Mouse (Mus musculus): ENCODE data around the gene Gna12. TPM values are rescaled to one million over a fixed set of nuclear protein-coding genes. Genes with fewer than 3 reads are reported as not detected.

Gna12 gene
- polyA plus RNA-seq, 1 experiment: 2.3 TPM

GRCm38 (mm10) chr5:140857432-140858154, 27.4 kb upstream of the Gna12 start:
- H3K4me1 ChIP-seq (ENCODE audit: control insufficient read depth): no peaks in the 10 kb centered on the region
- H3K4me3 ChIP-seq (replicated peaks): no peak overlapping the region
- no peaks in the 10 kb centered on the region for H3K27me3 ChIP-seq (ENCODE audit: control insufficient read depth)
- no peaks in the 10 kb centered on the region for H3K36me3 ChIP-seq (ENCODE audit: control insufficient read depth)
- TF ChIP-seq GATA1 (IDR thresholded peaks at IDR 0.05; ENCODE audit: low read length): no peak
- TF ChIP-seq TAL1 (IDR thresholded peaks at IDR 0.05; ENCODE audit: low read length): no peak
- H3K9me3 ChIP-seq (ENCODE audit: control insufficient read depth, low read length): no peaks in the 10 kb centered on the region

GRCm38 (mm10) chr5:140855909-140856530, 25.8 kb upstream of the Gna12 start:
- Histone ChIP-seq H3K4me3 (replicated peaks) (no peak overlapping the region), H3K27me3 (ENCODE audit: control insufficient read depth) (no peaks in the 10 kb centered on the region), H3K9me3 (ENCODE audit: control insufficient read depth, low read length) (peaks cover 3% of the 10 kb centered on the region; the same call in 1 of the 2 replicates), H3K36me3 (ENCODE audit: control insufficient read depth) (no peaks in the 10 kb centered on the region), H3K4me1 (ENCODE audit: control insufficient read depth) (no peaks in the 10 kb centered on the region)
- TF ChIP-seq TAL1 (IDR thresholded peaks at IDR 0.05; ENCODE audit: low read length): no peak

- Histone ChIP-seq H3K27me3 (ENCODE audit: control insufficient read depth) (no peaks in the 10 kb centered on the region), H3K9me3 (ENCODE audit: control insufficient read depth, low read length) (peaks cover 3% of the 10 kb centered on the region; the same call in 1 of the 2 replicates), H3K4me1 (ENCODE audit: control insufficient read depth) (no peaks in the 10 kb centered on the region), H3K36me3 (ENCODE audit: control insufficient read depth) (no peaks in the 10 kb centered on the region), H3K4me3 (replicated peaks) (no peak overlapping the region)
- TF ChIP-seq TAL1 (IDR thresholded peaks at IDR 0.05; ENCODE audit: low read length) (no peak), GATA1 (IDR thresholded peaks at IDR 0.05; ENCODE audit: low read length) (no peak)
Measured at GRCm38 (mm10) chr5:140854700-140855099, 24.5 kb upstream of the Gna12 start.

- no peaks in the 10 kb centered on the region for H3K36me3 ChIP-seq (ENCODE audit: control insufficient read depth)
- no peak overlapping the region for H3K4me3 ChIP-seq (replicated peaks)
- no peaks in the 10 kb centered on the region for H3K27me3 ChIP-seq (ENCODE audit: control insufficient read depth)
- TF ChIP-seq GATA1 (IDR thresholded peaks at IDR 0.05; ENCODE audit: low read length): no peak
- TF ChIP-seq TAL1 (IDR thresholded peaks at IDR 0.05; ENCODE audit: low read length): no peak
- no peaks in the 10 kb centered on the region for H3K4me1 ChIP-seq (ENCODE audit: control insufficient read depth)
- H3K9me3 ChIP-seq (ENCODE audit: control insufficient read depth, low read length): peaks cover 3% of the 10 kb centered on the region; the same call in 1 of the 2 replicates
Measured at GRCm38 (mm10) chr5:140853723-140854122, 23.5 kb upstream of the Gna12 start.

GRCm38 (mm10) chr5:140852435-140852996, 22.3 kb upstream of the Gna12 start:
- H3K9me3 ChIP-seq (ENCODE audit: control insufficient read depth, low read length): peaks cover 3% of the 10 kb centered on the region; the same call in 1 of the 2 replicates
- no peaks in the 10 kb centered on the region for H3K27me3 ChIP-seq (ENCODE audit: control insufficient read depth)
- H3K4me1 ChIP-seq (ENCODE audit: control insufficient read depth): no peaks in the 10 kb centered on the region
- H3K36me3 ChIP-seq (ENCODE audit: control insufficient read depth): no peaks in the 10 kb centered on the region
- TF ChIP-seq TAL1 (IDR thresholded peaks at IDR 0.05; ENCODE audit: low read length): no peak
- no peak for TF ChIP-seq GATA1 (IDR thresholded peaks at IDR 0.05; ENCODE audit: low read length)
- no peak overlapping the region for H3K4me3 ChIP-seq (replicated peaks)

- no peaks in the 10 kb centered on the region for H3K27me3 ChIP-seq (ENCODE audit: control insufficient read depth)
- peaks cover 3% of the 10 kb centered on the region; the same call in 1 of the 2 replicates for H3K9me3 ChIP-seq (ENCODE audit: control insufficient read depth, low read length)
- H3K36me3 ChIP-seq (ENCODE audit: control insufficient read depth): no peaks in the 10 kb centered on the region
- no peak overlapping the region for H3K4me3 ChIP-seq (replicated peaks)
- no peak for TF ChIP-seq GATA1 (IDR thresholded peaks at IDR 0.05; ENCODE audit: low read length)
- TF ChIP-seq TAL1 (IDR thresholded peaks at IDR 0.05; ENCODE audit: low read length): no peak
- no peaks in the 10 kb centered on the region; the same call in 1 of the 2 replicates for H3K4me1 ChIP-seq (ENCODE audit: control insufficient read depth)
Measured at GRCm38 (mm10) chr5:140847300-140847729, 17.1 kb upstream of the Gna12 start.

GRCm38 (mm10) chr5:140841942-140842341, 11.7 kb upstream of the Gna12 start:
- Histone ChIP-seq H3K4me3 (replicated peaks) (no peak overlapping the region), H3K36me3 (ENCODE audit: control insufficient read depth) (no peaks in the 10 kb centered on the region), H3K27me3 (ENCODE audit: control insufficient read depth) (no peaks in the 10 kb centered on the region; the same call in 1 of the 2 replicates), H3K4me1 (ENCODE audit: control insufficient read depth) (no peaks in the 10 kb centered on the region; the same call in 1 of the 2 replicates), H3K9me3 (ENCODE audit: control insufficient read depth, low read length) (no peaks in the 10 kb centered on the region; the same call in 1 of the 2 replicates)
- no peak for TF ChIP-seq TAL1 (IDR thresholded peaks at IDR 0.05; ENCODE audit: low read length)
- no peak for TF ChIP-seq GATA1 (IDR thresholded peaks at IDR 0.05; ENCODE audit: low read length)

GRCm38 (mm10) chr5:140831064-140831431, 817 bp upstream of the Gna12 start:
- H3K4me1 ChIP-seq (ENCODE audit: control insufficient read depth): peaks cover 41% of the 10 kb centered on the region
- peaks cover 2% of the 10 kb centered on the region for H3K36me3 ChIP-seq (ENCODE audit: control insufficient read depth)

GRCm38 (mm10) chr5:140829911-140830294, 328 bp downstream of the Gna12 start:
- Histone ChIP-seq H3K36me3 (ENCODE audit: control insufficient read depth) (peaks cover 2% of the 10 kb centered on the region), H3K27me3 (ENCODE audit: control insufficient read depth) (no peaks in the 10 kb centered on the region; the same call in 1 of the 2 replicates), H3K4me1 (ENCODE audit: control insufficient read depth) (peaks cover 49% of the 10 kb centered on the region), H3K9me3 (ENCODE audit: control insufficient read depth, low read length) (peaks cover 3% of the 10 kb centered on the region; the same call in 1 of the 2 replicates), H3K4me3 (replicated peaks) (peak overlapping the region; percentile 64)
- TF ChIP-seq TAL1 (IDR thresholded peaks at IDR 0.05; ENCODE audit: low read length) (no peak), GATA1 (IDR thresholded peaks at IDR 0.05; ENCODE audit: low read length) (no peak)

More at GRCm38 (mm10) chr5:140831064-140831431, 817 bp upstream of the Gna12 start:
- Histone ChIP-seq H3K27me3 (ENCODE audit: control insufficient read depth) (no peaks in the 10 kb centered on the region; the same call in 1 of the 2 replicates), H3K9me3 (ENCODE audit: control insufficient read depth, low read length) (peaks cover 3% of the 10 kb centered on the region; the same call in 1 of the 2 replicates), H3K4me3 (replicated peaks) (peak overlapping the region; percentile 64)
- TF ChIP-seq GATA1 (IDR thresholded peaks at IDR 0.05; ENCODE audit: low read length): no peak
- no peak for TF ChIP-seq TAL1 (IDR thresholded peaks at IDR 0.05; ENCODE audit: low read length)
